Mouse (Mus musculus) MEL (cell line): ENCODE measurements around the gene Golga4.

Experiments
- CTCF ChIP-seq, 3 experiments: IDR thresholded peaks in 2 of 3; conservative IDR thresholded peaks in 1 of 3; 2 replicates each; pipeline ENCODE4 v1.5.1; 2011 to 2012; ENCODE audit warnings: low read length in 3 of 3, low read depth in 2 of 3, mild to moderate bottlenecking in 2 of 3, improper control_type of control experiment in 1 of 3, inconsistent platforms in 1 of 3, mixed read lengths in 1 of 3, moderate library complexity in 1 of 3; ENCODE audit not compliant: control insufficient read depth in 1 of 3, insufficient read depth in 1 of 3, poor library complexity in 1 of 3, severe bottlenecking in 1 of 3
- ELF1 ChIP-seq: IDR thresholded peaks from 2 replicates; pipeline ENCODE4 v1.6.1; 2014; ENCODE audit warnings: low read depth, mild to moderate bottlenecking, inconsistent platforms, low read length, improper control_type of control experiment, moderate library complexity
- EP300 ChIP-seq, 2 experiments: IDR thresholded peaks; 2 replicates each; pipeline ENCODE4 v1.6.1; 2011; ENCODE audit warnings: improper control_type of control experiment in 2 of 2, low read length in 2 of 2, low read depth in 1 of 2, mild to moderate bottlenecking in 1 of 2
- MAFK ChIP-seq: IDR thresholded peaks from 2 replicates; pipeline ENCODE4 v1.6.1; 2011; ENCODE audit warnings: low read depth, mild to moderate bottlenecking, low read length, improper control_type of control experiment, borderline replicate concordance
- MAZ ChIP-seq: IDR thresholded peaks from 2 replicates; pipeline ENCODE4 v1.6.1; 2012; ENCODE audit warnings: low read depth, mild to moderate bottlenecking, inconsistent platforms, low read length, improper control_type of control experiment
- NELFE ChIP-seq: IDR thresholded peaks from 2 replicates; pipeline ENCODE4 v1.6.1; 2011; ENCODE audit warnings: low read depth, low read length, improper control_type of control experiment
- POLR2A ChIP-seq, 2 experiments: IDR thresholded peaks; 2 replicates each; pipeline ENCODE4 v1.6.1; 2011 to 2012; ENCODE audit warnings: low read length in 2 of 2, mild to moderate bottlenecking in 2 of 2, control low read depth in 1 of 2, improper control_type of control experiment in 1 of 2, low read depth in 1 of 2, moderate library complexity in 1 of 2; ENCODE audit not compliant: control insufficient read depth in 1 of 2, insufficient read depth in 1 of 2, poor library complexity in 1 of 2
- POLR2AphosphoS5 ChIP-seq: IDR thresholded peaks from 2 replicates; pipeline ENCODE4 v1.6.1; 2012; ENCODE audit warnings: low read depth, borderline replicate concordance, mild to moderate bottlenecking, inconsistent platforms, low read length, moderate library complexity, mixed read lengths
- TCF12 ChIP-seq: IDR thresholded peaks from 2 replicates; pipeline ENCODE4 v1.6.1; 2014; ENCODE audit warnings: low read depth, mild to moderate bottlenecking, inconsistent platforms, low read length, improper control_type of control experiment, moderate library complexity

GRCm38 (mm10) chr9:118532516-118533205 lies 26.6 kb downstream of the Golga4 start:
- no peak for TF ChIP-seq POLR2AphosphoS5
- TF ChIP-seq CTCF (IDR thresholded peaks at IDR 0.05 in 2 of 3, conservative IDR thresholded peaks at IDR 0.05 in 1 of 3; ENCODE audit: control insufficient read depth in 1 of 3, insufficient read depth in 1 of 3, low read depth in 2 of 3, low read length in 3 of 3, poor library complexity in 1 of 3, severe bottlenecking in 1 of 3): no peak
- no peak for TF ChIP-seq EP300 (IDR thresholded peaks at IDR 0.05; ENCODE audit: low read depth in 1 of 2, low read length in 2 of 2)
- TF ChIP-seq POLR2A (IDR thresholded peaks at IDR 0.05; ENCODE audit: control insufficient read depth in 1 of 2, insufficient read depth in 1 of 2, low read depth in 1 of 2, low read length in 2 of 2, poor library complexity in 1 of 2): no peak
- TF ChIP-seq TCF12: no peak
- TF ChIP-seq NELFE: no peak
- no peak for TF ChIP-seq MAFK
- no peak for TF ChIP-seq ELF1
- no peak for TF ChIP-seq MAZ
